Mouse (Mus musculus) spleen, adult 12 weeks (tissue): Measurements from ENCODE around the gene Cyp2d9.
"Not testable (repeated sequence)": the region's sequence is repeated elsewhere in the genome, so short reads cannot be mapped to it uniquely, and the experiment has no call there.

ENCODE experiments used
- DNase-seq: peaks from one replicate; pipeline ENCODE4 v3.0.0; 2022; ENCODE audit warnings: low spot score

The Cyp2d9 gene

DNA sequence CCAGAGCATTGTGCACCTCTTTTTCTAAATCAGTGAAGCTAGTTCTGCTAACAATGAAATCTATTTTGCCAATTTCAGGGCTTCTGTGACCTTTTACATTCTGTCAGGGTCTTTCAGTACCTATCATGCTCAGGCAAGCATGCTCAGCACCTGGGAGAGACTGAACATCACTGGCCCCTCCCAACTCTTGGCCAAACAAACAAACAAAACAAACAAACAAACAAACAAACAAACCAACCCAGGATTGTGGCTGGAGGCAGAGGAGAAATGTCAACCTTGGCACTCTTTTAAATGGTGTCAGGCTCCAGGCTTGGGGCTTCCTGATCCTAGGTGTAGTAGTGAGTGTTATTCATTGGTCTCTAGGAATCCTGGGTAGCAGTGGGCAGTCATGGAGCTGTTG lies at the start of gene Cyp2d9:
Cyp2d9 (plus strand) TSS at position 301 of the 400 bp plus-strand sequence.
- DNase-seq: no peak

DNA sequence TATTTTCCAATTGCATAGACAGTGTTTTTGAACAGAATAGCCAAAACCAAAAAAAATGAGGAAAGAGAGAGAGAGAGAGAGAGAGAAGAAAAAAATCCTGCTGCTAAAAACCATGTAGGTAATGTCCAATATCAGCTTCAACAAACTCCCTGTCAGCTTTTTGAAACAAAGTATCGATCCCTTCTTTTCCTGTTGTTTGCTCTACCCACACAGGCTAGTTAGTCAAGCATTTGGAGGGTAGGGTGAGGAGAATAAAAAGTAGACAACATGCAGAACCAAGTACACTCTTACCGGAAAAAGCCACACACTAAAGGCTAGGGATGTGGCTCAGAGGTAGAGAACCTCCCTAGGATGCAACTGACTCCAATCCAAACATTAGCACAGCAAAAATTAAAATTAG lies 47.5 kb upstream of the Cyp2d9 start:
- DNase-seq: no peak

DNA sequence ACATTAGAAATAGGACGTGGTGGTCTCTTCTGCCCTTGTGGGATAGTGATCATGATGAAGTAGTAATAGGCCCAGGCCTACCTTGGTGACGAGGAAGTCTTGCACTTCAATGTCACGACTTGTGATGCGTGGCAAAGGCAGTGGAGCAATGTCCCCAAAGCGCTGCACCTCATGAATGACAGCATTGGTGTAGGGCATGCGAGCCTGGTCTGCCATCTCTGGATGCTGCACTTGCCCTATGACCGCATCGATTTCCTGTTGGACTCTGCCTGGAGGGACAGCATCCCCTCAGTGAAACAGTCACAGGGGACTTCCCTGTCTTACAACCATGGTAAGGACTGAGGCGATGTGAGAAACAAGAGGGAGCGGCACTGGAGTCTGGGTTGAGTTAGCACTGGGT lies 43.3 kb upstream of the Cyp2d9 start:
- not testable (repeated sequence) for DNase-seq

DNA sequence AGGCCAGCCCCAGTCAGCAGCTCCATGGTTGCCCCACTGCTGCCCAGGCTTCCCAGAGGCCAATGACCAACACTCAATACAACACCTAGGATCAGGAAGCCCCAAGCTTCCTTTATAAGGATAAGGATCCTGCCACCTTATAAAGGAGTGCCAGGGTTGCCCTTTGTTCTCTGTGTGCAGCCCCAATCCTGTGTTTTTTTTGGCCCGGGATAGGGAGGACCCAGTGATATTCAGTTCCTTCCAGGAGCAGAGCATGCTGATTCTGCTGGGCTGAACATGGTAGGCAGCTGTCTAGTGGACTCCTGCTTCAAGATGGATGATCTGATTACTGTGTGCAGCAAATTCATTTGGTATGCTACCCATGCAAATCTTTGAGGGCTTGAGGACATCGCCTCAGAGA lies 39.3 kb upstream of the Cyp2d9 start, which contains the start of gene Cyp2d11:
Cyp2d11 (minus strand) TSS at position 101 of the 400 bp plus-strand sequence.
- DNase-seq: not testable (repeated sequence)

DNA sequence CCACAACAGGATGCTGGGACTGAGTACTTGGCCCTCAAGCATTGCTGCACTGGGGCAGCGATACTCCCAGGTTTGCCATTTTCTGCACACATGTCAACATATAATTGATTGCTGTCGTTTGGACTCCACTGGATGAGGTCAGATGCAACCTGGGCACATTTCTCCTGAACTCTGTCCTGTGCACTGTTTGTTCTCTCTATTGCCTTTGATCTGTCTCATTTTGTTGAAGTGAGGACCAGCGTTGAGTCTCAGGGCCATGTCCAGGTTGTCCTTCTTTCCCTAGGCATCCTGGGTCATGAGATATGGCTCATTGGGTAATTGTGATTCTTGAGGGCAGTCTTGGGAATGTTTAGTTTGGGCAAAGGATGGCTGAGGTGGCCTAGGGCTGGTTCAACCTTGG lies 37.3 kb upstream of the Cyp2d9 start:
- not testable (repeated sequence) for DNase-seq

DNA sequence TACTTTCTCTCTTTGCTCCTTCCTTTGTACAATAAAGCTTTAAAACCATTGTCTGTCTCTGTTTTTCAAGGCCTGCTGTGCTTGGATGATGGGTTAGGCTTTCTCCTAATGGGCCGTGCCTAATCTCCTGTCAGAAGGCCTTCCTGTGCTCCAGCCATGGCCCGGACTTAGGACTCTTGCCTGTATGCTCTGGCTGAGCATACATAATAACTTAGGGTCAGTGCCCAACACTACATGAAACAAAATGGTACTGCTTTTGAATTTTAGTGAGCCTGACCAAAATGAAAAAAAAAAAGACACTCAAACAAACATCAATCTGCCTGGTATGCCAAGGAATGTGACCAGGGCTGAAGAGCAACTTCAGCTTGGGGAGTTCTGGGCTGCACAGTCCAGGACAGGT lies 31.7 kb upstream of the Cyp2d9 start:
- no peak for DNase-seq

DNA sequence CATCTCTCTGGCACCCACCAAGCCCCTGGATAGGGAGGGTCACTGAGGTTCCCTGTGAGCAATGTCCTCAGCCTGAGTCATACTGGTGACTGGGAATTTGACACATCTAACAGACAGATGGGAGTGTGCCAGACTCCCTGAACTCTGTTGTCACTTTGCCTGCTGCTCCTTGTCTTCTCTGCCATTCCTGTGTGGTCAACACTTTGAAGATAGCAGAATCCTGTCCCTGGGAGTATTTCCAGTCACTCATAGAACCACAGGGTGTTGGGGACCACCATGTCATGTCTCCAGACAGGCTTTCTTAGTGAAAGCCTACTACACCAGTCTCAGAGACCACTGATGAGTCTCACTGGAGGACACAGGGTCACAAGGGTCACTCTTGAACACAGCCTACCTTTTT lies 31.1 kb upstream of the Cyp2d9 start:
- no peak for DNase-seq

DNA sequence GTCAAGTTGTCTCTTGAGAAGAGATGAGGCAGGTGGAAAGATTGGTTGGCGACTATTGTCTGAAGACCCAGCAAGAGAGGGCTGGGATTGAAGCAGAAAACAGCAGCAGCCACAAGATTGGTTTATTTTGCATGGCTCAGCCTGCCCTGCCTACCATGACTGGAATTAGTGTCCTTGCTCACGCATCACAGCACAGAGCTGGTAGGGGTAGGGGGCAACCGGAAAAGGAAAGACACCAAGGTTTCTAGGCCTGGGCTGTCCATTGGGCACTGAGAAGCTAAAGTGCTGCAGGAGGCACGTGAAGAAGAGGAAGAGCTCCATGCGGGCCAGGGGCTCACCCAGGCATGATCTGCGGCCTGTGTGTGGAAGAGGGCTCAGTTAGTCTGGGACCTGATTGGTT lies 30.5 kb upstream of the Cyp2d9 start:
- DNase-seq: no peak

DNA sequence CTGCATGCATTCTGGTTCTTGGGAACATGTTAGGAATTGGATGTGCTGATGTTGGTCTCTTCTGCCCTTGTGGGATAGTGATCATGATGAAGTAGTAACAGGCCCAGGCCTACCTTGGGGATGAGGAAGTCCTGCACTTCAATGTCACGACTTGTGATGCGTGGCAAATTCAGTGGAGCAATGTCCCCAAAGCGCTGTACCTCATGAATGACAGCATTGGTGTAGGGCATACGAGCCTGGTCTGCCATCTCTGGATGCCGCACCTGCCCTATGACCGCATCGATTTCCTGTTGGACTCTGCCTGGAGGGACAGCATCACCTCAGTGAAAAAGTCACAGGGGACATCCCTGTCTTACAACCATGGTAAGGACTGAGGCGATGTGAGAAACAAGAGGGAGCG lies 29.6 kb upstream of the Cyp2d9 start:
- DNase-seq: no peak

DNA sequence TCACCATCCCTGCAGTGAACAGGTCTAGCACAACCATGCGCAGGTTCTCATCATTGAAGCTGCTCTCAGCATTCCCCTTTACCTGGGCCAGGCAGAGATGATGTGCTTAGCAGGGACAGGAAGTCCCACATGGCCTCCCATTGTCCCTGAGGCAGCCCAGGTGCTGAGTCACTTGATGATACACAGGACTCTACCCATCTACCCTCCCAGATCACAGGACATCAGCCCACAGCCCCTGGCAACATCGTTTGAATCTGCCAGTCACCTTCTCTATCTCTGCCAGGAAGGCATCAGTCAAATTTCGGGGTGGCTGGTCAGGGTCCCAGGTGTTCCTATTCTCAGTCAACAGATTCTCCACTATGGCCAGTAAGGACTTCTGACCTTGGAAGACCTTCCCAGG lies 29.1 kb upstream of the Cyp2d9 start:
- no peak for DNase-seq

DNA sequence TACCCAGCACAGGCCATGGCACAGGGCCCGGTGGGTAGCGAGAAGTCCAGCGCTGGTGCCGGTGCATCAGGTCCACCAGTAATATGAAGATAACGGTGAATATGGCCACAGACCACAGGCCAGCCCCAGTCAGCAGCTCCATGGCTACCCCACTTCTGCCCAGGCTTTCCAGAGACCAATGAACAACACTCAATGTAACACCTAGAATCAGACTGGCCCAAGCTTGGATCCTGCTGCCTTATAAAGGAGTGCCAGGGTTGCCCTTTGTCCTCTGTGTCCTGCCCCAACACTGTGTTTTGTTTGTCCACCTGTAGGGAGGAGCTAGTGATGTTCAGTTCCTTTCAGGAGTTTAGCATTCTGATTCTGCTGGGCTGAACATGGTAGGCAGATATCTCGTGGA lies 26.3 kb upstream of the Cyp2d9 start, which contains the start of gene Cyp2d10:
Cyp2d10 (minus strand) TSS at position 215 of the 400 bp plus-strand sequence.
- no peak for DNase-seq

DNA sequence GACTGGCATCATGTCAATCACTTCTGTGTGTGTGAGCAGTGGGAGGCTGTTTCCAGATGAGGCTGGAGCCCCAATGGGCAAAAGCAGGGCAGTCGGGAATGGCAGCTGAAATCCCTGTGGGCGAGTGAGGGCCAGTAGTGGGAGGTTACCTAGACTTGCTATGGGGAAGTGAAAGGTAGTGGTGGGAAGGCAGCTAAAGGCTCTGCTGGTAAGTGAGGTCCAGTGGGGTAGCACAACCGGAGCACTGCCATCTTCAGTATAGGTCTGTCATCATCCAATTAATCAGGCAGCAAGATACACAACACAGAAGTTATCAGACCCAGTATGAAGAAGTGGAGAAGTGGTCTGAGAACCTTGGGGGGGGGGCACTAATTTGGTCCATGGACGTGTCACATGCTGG lies 25.7 kb upstream of the Cyp2d9 start:
- DNase-seq: no peak

DNA sequence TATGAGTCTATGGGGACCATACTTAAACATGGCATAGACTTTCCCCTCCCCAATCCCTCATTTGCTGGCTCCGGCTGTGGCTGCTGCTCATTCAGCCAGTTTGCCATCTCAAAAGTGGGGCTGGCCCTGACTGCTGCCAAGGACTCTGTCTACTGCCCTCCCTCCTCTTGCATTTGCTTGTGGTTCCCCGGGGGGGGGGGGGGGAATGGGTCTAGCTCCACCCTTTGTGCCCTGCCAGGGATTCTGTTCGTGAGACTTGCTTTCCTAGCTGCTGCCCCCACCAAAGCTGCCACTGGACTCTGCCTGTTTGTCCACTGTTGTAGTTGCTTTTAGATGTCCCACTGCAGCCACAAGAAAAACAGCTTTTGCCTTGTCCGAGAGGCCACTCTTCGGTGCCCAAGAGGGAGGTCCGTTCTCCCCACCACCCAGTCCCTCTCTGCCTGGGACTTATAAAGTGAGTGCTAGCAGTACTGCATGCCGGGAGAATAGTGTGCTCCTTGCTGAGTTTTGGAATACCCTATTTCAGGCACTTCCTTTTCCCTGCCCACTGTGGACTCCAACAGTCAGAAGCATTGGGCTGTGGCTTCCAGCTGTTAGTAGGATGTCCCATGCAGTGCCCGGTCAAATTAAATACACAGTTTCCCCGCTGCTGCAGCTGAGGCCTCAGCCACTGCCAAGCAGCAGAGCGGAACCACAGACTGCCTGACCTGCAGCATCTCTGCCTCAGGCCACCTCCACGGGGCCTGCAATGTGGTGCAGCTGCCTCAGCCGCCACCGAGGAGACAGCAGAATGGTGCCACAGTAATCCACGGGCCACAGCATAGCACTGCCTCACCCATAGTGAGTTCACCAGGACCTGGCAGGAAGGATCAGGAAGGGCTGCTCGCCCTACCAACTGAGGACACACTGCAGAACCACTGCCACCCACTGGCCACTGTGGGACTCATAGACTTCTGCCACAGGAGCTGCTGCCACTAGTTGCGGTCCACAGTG lies 16.1 kb upstream of the Cyp2d9 start:
- peak; percentile 24 for DNase-seq

DNA sequence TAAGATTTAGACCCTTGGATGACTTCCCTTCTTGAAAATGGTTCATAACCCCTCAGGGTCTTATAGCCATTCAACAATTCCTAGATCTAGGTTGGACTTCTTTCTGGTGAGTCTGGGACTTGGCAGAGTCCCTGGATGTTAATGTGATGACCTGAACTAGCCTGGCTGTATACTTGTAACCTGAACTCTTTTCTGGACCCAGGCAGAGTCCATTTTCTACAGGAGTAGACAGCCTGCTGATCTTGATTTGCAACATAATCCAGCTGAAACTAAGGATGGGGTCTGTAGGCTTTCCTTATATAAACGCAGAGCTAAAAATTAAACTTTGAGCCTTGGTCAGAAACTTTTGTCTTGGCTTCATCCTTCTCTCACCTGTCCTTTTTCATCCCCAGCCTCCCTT lies 14.6 kb upstream of the Cyp2d9 start:
- no peak for DNase-seq

DNA sequence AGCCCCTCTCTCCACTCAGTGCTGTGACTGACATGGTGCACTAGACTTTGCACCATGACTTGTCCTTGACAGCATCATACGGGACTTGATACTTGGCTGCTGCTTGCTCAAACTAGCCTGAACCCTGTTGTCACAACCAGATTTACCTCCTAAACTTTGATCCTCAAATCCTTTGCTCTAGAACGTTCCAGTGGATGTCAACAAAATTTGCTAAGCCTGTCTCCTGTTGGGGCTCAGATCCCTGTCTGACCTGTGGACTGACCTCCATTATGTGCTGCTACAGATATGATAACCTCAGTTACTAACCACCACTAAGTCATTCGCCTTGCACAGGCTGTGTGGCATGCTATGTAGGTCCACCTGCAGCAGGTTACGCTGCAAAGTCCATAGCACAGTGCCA lies 10.3 kb upstream of the Cyp2d9 start:
- DNase-seq: no peak

DNA sequence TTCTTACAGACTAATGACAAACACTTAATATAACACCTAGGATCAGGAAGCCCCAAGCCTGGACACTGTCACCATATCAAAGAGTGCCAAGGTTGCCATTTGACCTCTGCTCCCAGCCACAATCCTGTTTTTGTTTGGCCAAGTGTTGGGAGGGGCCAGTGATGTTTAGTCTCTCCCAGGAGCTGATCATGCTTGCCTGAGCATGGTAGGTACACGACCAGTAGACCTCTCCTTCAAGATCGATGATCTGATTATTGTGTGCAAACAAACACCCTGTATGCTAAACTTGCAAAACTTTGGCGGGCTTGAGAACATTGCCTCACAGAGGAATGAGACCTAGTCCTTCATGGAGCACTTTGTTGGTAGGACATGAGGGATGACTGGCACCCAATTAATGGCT lies 9.8 kb upstream of the Cyp2d9 start:
- no peak for DNase-seq

DNA sequence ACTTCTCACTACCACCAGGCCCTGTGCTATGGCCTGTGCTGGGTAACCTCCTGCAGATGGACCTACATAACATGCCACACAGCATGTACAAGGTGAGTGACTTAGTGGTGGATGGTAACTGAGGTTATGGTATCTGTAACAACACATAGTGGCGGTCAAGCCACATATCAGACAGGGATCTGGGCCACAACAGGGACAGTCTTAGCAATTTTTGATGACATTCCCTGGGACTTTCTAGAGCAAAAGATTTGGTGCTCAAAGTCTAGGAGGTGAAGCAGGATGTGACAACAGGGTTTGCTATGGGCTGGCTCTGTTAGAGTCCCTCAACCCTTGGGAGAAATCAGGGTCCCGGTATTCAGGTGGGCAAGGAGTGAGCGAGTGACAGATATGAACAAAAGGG lies 384 bp downstream of the Cyp2d9 start:
- DNase-seq: no peak

DNA sequence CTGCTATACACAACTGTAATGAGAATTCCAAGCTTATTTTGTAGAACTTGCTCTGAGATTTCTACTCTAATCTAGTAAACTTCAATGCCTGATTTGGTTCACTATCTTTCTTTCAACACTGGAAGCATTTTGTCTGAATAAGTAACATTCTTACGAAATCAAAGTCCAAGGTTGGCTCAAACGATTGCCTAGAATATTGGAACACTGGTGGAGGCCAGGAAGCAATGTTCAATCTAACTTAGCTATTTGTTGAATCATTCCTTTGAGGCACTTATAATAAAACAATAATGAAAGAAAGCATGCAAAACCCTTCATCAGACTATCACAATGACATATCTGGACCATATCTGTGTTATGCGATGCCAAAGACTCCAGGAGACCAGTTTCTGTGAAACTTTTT lies 1.3 kb downstream of the Cyp2d9 start:
- no peak for DNase-seq

DNA sequence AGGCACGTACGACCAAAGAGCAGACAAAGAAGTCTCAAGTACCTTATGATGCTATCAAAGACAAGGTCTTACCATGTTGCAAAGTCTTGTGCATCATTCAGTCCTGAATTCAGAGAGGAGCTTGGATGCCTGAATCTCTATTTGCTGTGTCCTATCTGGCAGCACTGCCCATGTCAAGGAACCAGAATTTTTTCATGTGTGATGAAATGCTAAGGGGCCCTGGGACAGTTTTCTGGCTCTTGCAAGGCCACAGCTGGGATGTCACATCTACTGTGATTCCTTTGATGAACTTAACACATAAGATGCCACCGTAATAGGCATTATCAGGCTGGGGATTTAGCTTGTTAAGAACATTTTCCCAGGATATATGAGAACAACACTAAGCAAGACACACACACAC lies 1.8 kb downstream of the Cyp2d9 start:
- no peak for DNase-seq

DNA sequence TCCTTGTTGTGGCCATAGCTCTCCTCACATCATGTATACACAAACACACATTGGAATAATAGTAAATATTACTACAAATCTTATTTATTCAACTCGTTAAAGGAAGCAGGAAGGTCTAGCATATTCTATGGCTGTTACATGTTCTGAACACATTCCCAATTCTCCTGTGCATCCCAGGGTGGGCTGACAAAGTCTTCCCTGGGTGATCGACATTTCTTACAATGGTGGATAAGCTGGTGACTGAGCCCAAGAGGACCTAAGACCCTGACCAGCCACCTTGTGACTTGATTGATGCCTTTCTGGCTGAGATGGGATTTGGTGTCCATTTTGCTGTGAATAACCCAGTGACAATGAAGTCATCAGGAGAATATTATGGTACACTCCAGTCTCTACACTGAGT lies 2.4 kb downstream of the Cyp2d9 start:
- DNase-seq: no peak

DNA sequence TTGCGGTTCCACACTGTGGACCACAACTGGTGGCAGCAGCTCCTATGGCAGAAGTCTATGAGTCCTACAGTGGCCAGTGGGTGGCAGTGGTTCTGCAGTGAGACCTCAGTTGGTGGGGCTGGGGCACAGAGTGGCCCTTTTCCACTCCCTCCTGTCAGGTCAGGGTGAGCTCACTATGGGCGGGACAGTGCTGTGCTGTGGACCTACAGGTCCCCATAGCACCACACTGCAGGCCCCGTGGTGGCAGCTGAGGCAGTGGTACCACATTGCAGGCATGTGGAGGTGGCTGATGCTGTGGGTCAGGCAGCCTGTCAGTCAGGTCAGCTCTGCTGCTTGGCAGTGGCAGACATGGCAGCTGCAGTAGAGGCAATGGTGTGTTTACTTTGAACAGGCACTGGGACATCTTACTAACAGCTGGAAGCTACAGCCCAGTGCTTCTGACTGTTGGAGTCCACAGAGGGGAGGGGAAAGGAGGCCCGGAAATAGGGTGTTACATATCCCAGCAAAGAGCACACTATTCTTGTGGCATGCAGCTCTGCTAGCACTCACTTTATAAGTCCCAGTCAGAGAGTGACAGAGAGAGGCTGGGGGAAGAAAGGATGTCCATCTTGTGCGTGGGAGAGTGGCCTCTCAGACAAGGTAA lies 4.9 kb downstream of the Cyp2d9 start:
- no peak for DNase-seq

DNA sequence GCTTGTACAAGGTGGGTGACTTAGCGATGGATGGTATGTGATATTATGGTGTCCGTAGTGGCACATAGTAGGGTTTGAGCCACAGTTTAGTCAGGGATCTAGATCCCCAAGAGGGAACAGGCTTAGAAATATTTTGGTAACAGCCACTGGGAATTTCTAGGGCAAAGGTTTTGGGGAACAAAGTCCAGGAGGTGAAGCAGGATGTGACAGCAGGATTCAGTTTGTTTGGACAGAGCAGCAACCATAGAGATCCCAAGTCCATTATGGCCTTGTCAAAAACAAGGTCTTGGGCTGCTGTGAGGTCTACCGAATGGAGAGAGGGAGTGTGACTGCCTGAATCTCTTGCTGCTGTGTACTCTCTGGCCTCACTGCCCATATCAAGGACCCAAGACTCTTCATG lies 10.4 kb downstream of the Cyp2d9 start:
- no peak for DNase-seq

DNA sequence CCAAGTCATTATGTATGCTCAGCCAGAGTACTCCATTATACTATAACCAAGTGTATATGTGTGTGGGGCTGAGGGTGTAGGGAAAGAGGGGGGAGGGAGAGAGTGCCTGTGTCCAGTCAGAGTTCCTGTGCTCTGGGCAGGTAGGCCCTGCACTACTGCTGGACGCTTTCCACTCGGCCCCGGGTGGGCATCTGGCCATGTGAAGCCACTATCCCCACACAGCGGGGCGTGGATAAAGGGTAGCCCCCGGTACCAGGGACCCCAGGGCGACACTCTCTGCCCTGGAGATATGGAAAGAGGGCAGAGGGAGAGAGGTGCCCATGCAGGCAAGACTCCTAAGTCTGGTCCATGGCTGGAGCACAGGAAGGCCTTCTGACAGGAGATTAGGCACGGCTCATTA lies 12.0 kb downstream of the Cyp2d9 start:
- no peak for DNase-seq
